Mouse (Mus musculus) E14TG2a.4 (cell line): Measurements from ENCODE around the gene Npas3.

Source experiments
- H3K27me3 ChIP-seq: 2 replicates; pipeline ENCODE4 v1.6.1; 2014; ENCODE audit warnings: low read length, control low read depth; ENCODE audit not compliant: insufficient read depth
- H3K36me3 ChIP-seq: 2 replicates; pipeline ENCODE4 v1.6.1; 2014; ENCODE audit warnings: low read length, control low read depth; ENCODE audit not compliant: insufficient read depth
- H3K4me1 ChIP-seq: replicated peaks from 2 replicates; pipeline ENCODE4 v1.6.1; 2014; ENCODE audit warnings: low read depth, low read length, control low read depth
- H3K4me3 ChIP-seq: replicated peaks from 2 replicates; pipeline ENCODE4 v1.5.1; 2014; ENCODE audit warnings: mild to moderate bottlenecking, low read length
- H3K9me3 ChIP-seq: 2 replicates; pipeline ENCODE4 v1.6.1; 2014; ENCODE audit warnings: low read length, control low read depth
- CTCF ChIP-seq: conservative IDR thresholded peaks from 2 replicates; pipeline ENCODE4 v1.5.1; 2014; ENCODE audit warnings: low read length
- NANOG ChIP-seq: IDR thresholded peaks from 2 replicates; pipeline ENCODE4 v1.6.1; 2014; ENCODE audit warnings: borderline replicate concordance, low read length, mixed read lengths
- POU5F1 ChIP-seq: IDR thresholded peaks from 2 replicates; pipeline ENCODE4 v1.6.1; 2014; ENCODE audit warnings: low read length, borderline replicate concordance

Npas3 gene

GRCm38 (mm10) chr12:53333251-53333650 lies 84.8 kb downstream of the Npas3 start:
- Histone ChIP-seq H3K4me3 (no peak overlapping the region), H3K27me3 (no peaks in the 10 kb centered on the region), H3K36me3 (no peaks in the 10 kb centered on the region), H3K4me1 (no peaks in the 10 kb centered on the region), H3K9me3 (no peaks in the 10 kb centered on the region)
- TF ChIP-seq NANOG (no peak), CTCF (no peak), POU5F1 (no peak)

GRCm38 (mm10) chr12:53338349-53338948 lies 90.0 kb downstream of the Npas3 start:
- H3K36me3 ChIP-seq = no peaks in the 10 kb centered on the region
- H3K4me3 ChIP-seq = no peak overlapping the region
- no peaks in the 10 kb centered on the region for H3K27me3 ChIP-seq
- H3K4me1 ChIP-seq = no peaks in the 10 kb centered on the region
- H3K9me3 ChIP-seq = no peaks in the 10 kb centered on the region
- TF ChIP-seq CTCF = no peak
- no peak for TF ChIP-seq NANOG
- no peak for TF ChIP-seq POU5F1

- Histone ChIP-seq H3K36me3 (no peaks in the 10 kb centered on the region), H3K4me1 (no peaks in the 10 kb centered on the region), H3K9me3 (no peaks in the 10 kb centered on the region), H3K4me3 (no peak overlapping the region), H3K27me3 (no peaks in the 10 kb centered on the region)
- TF ChIP-seq CTCF = no peak
Observed at GRCm38 (mm10) chr12:53342741-53343140, 94.3 kb downstream of the Npas3 start.

- TF ChIP-seq NANOG (no peak), CTCF (no peak), POU5F1 (no peak)
- H3K36me3 ChIP-seq = no peaks in the 10 kb centered on the region
- H3K4me1 ChIP-seq = no peaks in the 10 kb centered on the region
- H3K27me3 ChIP-seq = no peaks in the 10 kb centered on the region
- H3K9me3 ChIP-seq = no peaks in the 10 kb centered on the region
- no peak overlapping the region for H3K4me3 ChIP-seq
Observed at GRCm38 (mm10) chr12:53351860-53352259, 103.4 kb downstream of the Npas3 start.

- Histone ChIP-seq H3K9me3 (no peaks in the 10 kb centered on the region), H3K4me3 (no peak overlapping the region), H3K27me3 (no peaks in the 10 kb centered on the region), H3K36me3 (no peaks in the 10 kb centered on the region), H3K4me1 (no peaks in the 10 kb centered on the region)
- TF ChIP-seq NANOG (no peak), POU5F1 (no peak), CTCF (no peak)
Observed at GRCm38 (mm10) chr12:53365751-53366150, 117.3 kb downstream of the Npas3 start.

- Histone ChIP-seq H3K4me1 (no peaks in the 10 kb centered on the region), H3K9me3 (no peaks in the 10 kb centered on the region), H3K27me3 (no peaks in the 10 kb centered on the region), H3K36me3 (no peaks in the 10 kb centered on the region), H3K4me3 (no peak overlapping the region)
- no peak for TF ChIP-seq NANOG
Observed at GRCm38 (mm10) chr12:53384851-53385250, 136.4 kb downstream of the Npas3 start.

GRCm38 (mm10) chr12:53405856-53406255 lies 157.4 kb downstream of the Npas3 start:
- H3K27me3 ChIP-seq = no peaks in the 10 kb centered on the region
- TF ChIP-seq CTCF = no peak
- no peak for TF ChIP-seq NANOG
- no peak for TF ChIP-seq POU5F1
- no peaks in the 10 kb centered on the region for H3K4me1 ChIP-seq
- H3K4me3 ChIP-seq = no peak overlapping the region
- no peaks in the 10 kb centered on the region for H3K9me3 ChIP-seq
- no peaks in the 10 kb centered on the region for H3K36me3 ChIP-seq

GRCm38 (mm10) chr12:53407776-53408175 lies 159.3 kb downstream of the Npas3 start:
- no peak overlapping the region for H3K4me3 ChIP-seq
- no peaks in the 10 kb centered on the region for H3K36me3 ChIP-seq
- no peaks in the 10 kb centered on the region for H3K9me3 ChIP-seq
- no peaks in the 10 kb centered on the region for H3K4me1 ChIP-seq
- TF ChIP-seq POU5F1 (no peak), NANOG (no peak)
- H3K27me3 ChIP-seq = no peaks in the 10 kb centered on the region

- Histone ChIP-seq H3K4me1 (no peaks in the 10 kb centered on the region), H3K36me3 (no peaks in the 10 kb centered on the region), H3K27me3 (no peaks in the 10 kb centered on the region), H3K4me3 (no peak overlapping the region), H3K9me3 (no peaks in the 10 kb centered on the region)
- TF ChIP-seq NANOG (no peak), POU5F1 (no peak), CTCF (no peak)
Observed at GRCm38 (mm10) chr12:53409711-53410110, 161.2 kb downstream of the Npas3 start.
